Comparison of ENCODE assay signal across 26 mouse cellular contexts in genomic region chr5:103490964-103491363, GRCm38 (mm10).
A peak's percentile ranks its signal among the peaks of the same experiment; 100 is the strongest.
DNase-seq lines count a peak whose midpoint lies in the region; ATAC-seq lines count a peak whose summit lies in the region.
"Had no signal": no experiment of that assay in that cellular context is flagged by ENCODE, and none has a peak within 500 bp of the region (broad histone marks: within the 10 kb centered on the region; RNA-seq: fewer than 3 reads in every experiment).

No protein-coding gene starts in this region.

- H3K4me2 ChIP-seq in liver, embryonic 13.5 days: no peak overlapping the region
- H3K4me2 ChIP-seq: embryonic facial prominence, embryonic 12.5 days; forebrain, embryonic 13.5 days; heart, embryonic 12.5 days; intestine, embryonic 15.5 days; limb, embryonic 15.5 days; midbrain, embryonic 12.5 days; neural tube, embryonic 15.5 days had no signal

- H3K9me3 ChIP-seq in liver, embryonic 13.5 days (replicated peaks): no peaks in the 10 kb centered on the region
- H3K9me3 ChIP-seq in embryonic facial prominence, embryonic 10.5 days: no peaks in the 10 kb centered on the region
- no peaks in the 10 kb centered on the region for H3K9me3 ChIP-seq in hindbrain, embryonic 10.5 days
- H3K9me3 ChIP-seq: embryonic facial prominence, embryonic 12.5 days; forebrain, embryonic 13.5 days; heart, embryonic 12.5 days; intestine, embryonic 15.5 days; limb, embryonic 15.5 days; midbrain, embryonic 12.5 days; neural tube, embryonic 15.5 days had no signal

- WGBS in liver, embryonic 13.5 days (ENCODE audit: insufficient replicate concordance): 22% methylated on average over 8 of the region's 8 CpGs
- WGBS in embryonic facial prominence, embryonic 10.5 days: 93% methylated on average over 8 of the region's 8 CpGs
- 95% methylated on average over 8 of the region's 8 CpGs for WGBS in hindbrain, embryonic 10.5 days

- H3K4me1 ChIP-seq in liver, embryonic 13.5 days (replicated peaks): peaks cover 31% of the 10 kb centered on the region
- no peaks in the 10 kb centered on the region for H3K4me1 ChIP-seq in embryonic facial prominence, embryonic 10.5 days
- H3K4me1 ChIP-seq in hindbrain, embryonic 10.5 days (replicated peaks): no peaks in the 10 kb centered on the region
- H3K4me1 ChIP-seq: embryonic facial prominence, embryonic 12.5 days; forebrain, embryonic 13.5 days; intestine, embryonic 15.5 days; limb, embryonic 15.5 days; neural tube, embryonic 15.5 days had no signal

- no peaks in the 10 kb centered on the region for H3K27me3 ChIP-seq in liver, embryonic 13.5 days
- no peaks in the 10 kb centered on the region for H3K27me3 ChIP-seq in embryonic facial prominence, embryonic 10.5 days (replicated peaks; ENCODE audit: low read depth, poor library complexity, severe bottlenecking)
- H3K27me3 ChIP-seq in hindbrain, embryonic 10.5 days (ENCODE audit: insufficient read depth, poor library complexity, severe bottlenecking): no peaks in the 10 kb centered on the region
- H3K27me3 ChIP-seq: embryonic facial prominence, embryonic 12.5 days; forebrain, embryonic 13.5 days; heart, embryonic 12.5 days; intestine, embryonic 15.5 days; limb, embryonic 15.5 days; midbrain, embryonic 12.5 days; neural tube, embryonic 15.5 days had no signal

- no peaks in the 10 kb centered on the region for H3K36me3 ChIP-seq in liver, embryonic 13.5 days
- H3K36me3 ChIP-seq in embryonic facial prominence, embryonic 10.5 days (replicated peaks): peaks cover 25% of the 10 kb centered on the region
- H3K36me3 ChIP-seq in hindbrain, embryonic 10.5 days: peaks cover 33% of the 10 kb centered on the region
- H3K36me3 ChIP-seq: embryonic facial prominence, embryonic 12.5 days; heart, embryonic 12.5 days; intestine, embryonic 15.5 days; neural tube, embryonic 15.5 days had no signal

- ATAC-seq in common myeloid progenitor, adult 5-6 weeks (replicated peaks; ENCODE audit: low read depth, poor library complexity, severe bottlenecking): peak; percentile 86
- peak; percentile 98 for ATAC-seq in liver, embryonic 13.5 days (ENCODE audit: low read depth)
- peak; percentile 89 for ATAC-seq in megakaryocyte progenitor cell, adult 5-6 weeks (replicated peaks; ENCODE audit: poor library complexity)
- ATAC-seq: activated CD4-positive, CD25-positive, alpha-beta regulatory T cell, adult 4 months; forebrain, embryonic 13.5 days; hindbrain, embryonic 16.5 days; intestine, embryonic 15.5 days had no signal

- peak; percentile 34 for DNase-seq in c-Kit-positive CD71-positive TER-119-negative erythroid progenitor cells, embryonic 14.5 days (ENCODE audit: low read depth)
- DNase-seq in liver, embryonic 13.5 days: peak; percentile 52
- DNase-seq in embryonic facial prominence, embryonic 10.5 days (ENCODE audit: low spot score): no peak
- no peak for DNase-seq in hindbrain, embryonic 10.5 days (ENCODE audit: low spot score)
- no peak for DNase-seq in right cerebral cortex, postnatal 14 days
- DNase-seq: adrenal gland, postnatal 10 days; cerebellum, adult 9-10 months; kidney, adult 8-10 months; kidney, postnatal 10 days; left cerebral cortex, postnatal 4 days; right cerebral cortex, adult 18-20 months; thymus, postnatal 14 days had no signal

- no peak overlapping the region for H3K9ac ChIP-seq in liver, embryonic 13.5 days
- H3K9ac ChIP-seq: embryonic facial prominence, embryonic 12.5 days; forebrain, embryonic 13.5 days; heart, embryonic 12.5 days; intestine, embryonic 15.5 days; limb, embryonic 15.5 days; midbrain, embryonic 12.5 days; neural tube, embryonic 15.5 days had no signal

- no peak overlapping the region for H3K27ac ChIP-seq in liver, embryonic 13.5 days
- H3K27ac ChIP-seq in embryonic facial prominence, embryonic 10.5 days (replicated peaks): no peak overlapping the region
- H3K27ac ChIP-seq in hindbrain, embryonic 10.5 days: no peak overlapping the region
- H3K27ac ChIP-seq: embryonic facial prominence, embryonic 12.5 days; forebrain, embryonic 13.5 days; intestine, embryonic 15.5 days; left cerebral cortex, adult 2 months; limb, embryonic 15.5 days; macrophage; midbrain, embryonic 12.5 days; neural tube, embryonic 15.5 days had no signal

- H3K4me3 ChIP-seq in liver, embryonic 13.5 days (replicated peaks): no peak overlapping the region
- H3K4me3 ChIP-seq in embryonic facial prominence, embryonic 10.5 days: no peak overlapping the region
- H3K4me3 ChIP-seq in hindbrain, embryonic 10.5 days: no peak overlapping the region
- H3K4me3 ChIP-seq: embryonic facial prominence, embryonic 12.5 days; erythroblast, embryonic 14.5 days; forebrain, embryonic 13.5 days; heart, embryonic 12.5 days; intestine, embryonic 15.5 days; left cerebral cortex, adult 2 months; limb, embryonic 15.5 days; midbrain, embryonic 12.5 days; neural tube, embryonic 15.5 days had no signal

Comparison
In these comparisons a context has a peak if more than half of its experiments do, and no peak if none do; other contexts are left out.
1. DNase-seq: peak in c-Kit-positive CD71-positive TER-119-negative erythroid progenitor cells, embryonic 14.5 days (single experiment) and liver, embryonic 13.5 days (single experiment); none in embryonic facial prominence, embryonic 10.5 days (single experiment), hindbrain, embryonic 10.5 days (single experiment) and right cerebral cortex, postnatal 14 days (single experiment).
2. Peak in every context shown above with its lines, with median percentiles within 50 percentile points of each other: ATAC-seq.